Mouse (Mus musculus): ENCODE measurements around the gene Mcm5.
A peak's percentile ranks its signal among the peaks of the same experiment; 100 is the strongest.

- TF ChIP-seq CTCF (IDR thresholded peaks at IDR 0.05; ENCODE audit: insufficient read depth, low read length) (no peak), POLR2A (IDR thresholded peaks at IDR 0.05; ENCODE audit: borderline replicate concordance, extremely low read depth, low read depth, low read length) (peak; percentile 92; the same call in 1 of the 2 replicates)
Observed at GRCm38 (mm10) chr8:75093399-75094156, 15.8 kb upstream of the Mcm5 start, which contains the start of gene Hmox1.
